8 mouse cellular contexts compared by ENCODE assay signal in the genomic region with DNA sequence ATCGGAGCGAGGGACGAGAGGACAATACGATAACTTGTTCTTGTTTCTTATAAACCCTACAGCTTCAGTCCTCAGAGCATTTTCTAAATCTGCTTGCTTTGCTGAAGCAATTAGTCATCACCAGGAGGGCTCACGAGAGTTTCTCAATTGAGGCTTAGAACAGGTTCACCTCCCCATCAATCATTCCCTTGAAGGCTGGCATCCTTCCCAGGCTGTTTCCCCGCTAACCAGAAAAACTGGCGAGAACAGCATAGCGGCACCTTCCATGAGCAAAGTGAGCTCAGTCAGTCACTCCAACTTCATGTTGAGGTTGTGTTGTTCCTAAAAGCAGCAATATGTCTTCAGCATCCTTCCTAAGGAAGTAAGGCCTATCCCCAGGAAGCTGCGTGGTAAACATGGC.
DNase-seq lines count a peak whose midpoint lies in the region; ATAC-seq lines count a peak whose summit lies in the region.
"Had no signal": no experiment of that assay in that cellular context is flagged by ENCODE, and none has a peak within 500 bp of the region (broad histone marks: within the 10 kb centered on the region; RNA-seq: fewer than 3 reads in every experiment).

No protein-coding gene starts in this region.

- no peaks in the 10 kb centered on the region for H3K4me1 ChIP-seq in neural tube, embryonic 15.5 days

- H3K4me2 ChIP-seq in neural tube, embryonic 15.5 days: no peak overlapping the region
- H3K4me2 ChIP-seq: heart, embryonic 13.5 days had no signal

- peak; percentile 21 to 39 for DNase-seq in layer of hippocampus, postnatal 10 days (ENCODE audit: low spot score in 2 of 2)
- no peak for DNase-seq in layer of hippocampus, adult 8-10 months (ENCODE audit: low spot score in 2 of 2)
- DNase-seq in NIH3T3 (ENCODE audit: low read depth): peak; percentile 77
- DNase-seq in brain, adult 2 months (ENCODE audit: low read depth, low spot score): peak; percentile 68
- DNase-seq in kidney, postnatal 4 days: peak; percentile 46 to 56
- DNase-seq in heart, adult 9 months (ENCODE audit: low spot score in 2 of 2): no peak

- no peak for ATAC-seq in neural tube, embryonic 15.5 days (ENCODE audit: low FRiP score)

- H3K36me3 ChIP-seq in neural tube, embryonic 15.5 days: no peaks in the 10 kb centered on the region
- H3K36me3 ChIP-seq: heart, embryonic 13.5 days had no signal

- 65% methylated on average over 9 of the region's 9 CpGs for WGBS in neural tube, embryonic 15.5 days

- H3K9me3 ChIP-seq in neural tube, embryonic 15.5 days (replicated peaks): no peaks in the 10 kb centered on the region
- H3K9me3 ChIP-seq: heart, embryonic 13.5 days had no signal

- no peaks in the 10 kb centered on the region for H3K27me3 ChIP-seq in neural tube, embryonic 15.5 days (replicated peaks)
- H3K27me3 ChIP-seq: heart, embryonic 13.5 days had no signal

- H3K27ac ChIP-seq in neural tube, embryonic 15.5 days (replicated peaks): no peak overlapping the region
- H3K27ac ChIP-seq: heart, embryonic 13.5 days had no signal

- no peak overlapping the region for H3K9ac ChIP-seq in neural tube, embryonic 15.5 days (replicated peaks)
- H3K9ac ChIP-seq: heart, embryonic 13.5 days had no signal

- H3K4me3 ChIP-seq in neural tube, embryonic 15.5 days (replicated peaks): no peak overlapping the region
- H3K4me3 ChIP-seq: heart, embryonic 13.5 days had no signal

Comparison
In these comparisons a context has a peak if more than half of its experiments do, and no peak if none do; other contexts are left out.
1. DNase-seq: peak in layer of hippocampus, postnatal 10 days (2 of 2), NIH3T3 (single experiment), brain, adult 2 months (single experiment) and kidney, postnatal 4 days (2 of 2); none in layer of hippocampus, adult 8-10 months (0 of 2) and heart, adult 9 months (0 of 2).